Mouse (Mus musculus) splenic B cell, adult 2 months (primary cell): ENCODE measurements around the gene Aldh1l1.

Experiments used
- DNase-seq: peaks from one replicate; pipeline ENCODE4 v3.0.0-alpha.2; 2011; ENCODE audit warnings: low read depth, low spot score
- H3K27me3 ChIP-seq: 2 replicates; pipeline ENCODE4 v1.6.1; 2012; ENCODE audit warnings: mild to moderate bottlenecking, low read length, moderate library complexity, mixed read lengths; ENCODE audit not compliant: control insufficient read depth, poor library complexity, insufficient read depth, severe bottlenecking
- H3K36me3 ChIP-seq: 2 replicates; pipeline ENCODE4 v1.6.1; 2012; ENCODE audit warnings: mild to moderate bottlenecking, low read length, moderate library complexity, mixed read lengths; ENCODE audit not compliant: control insufficient read depth, poor library complexity, insufficient read depth, severe bottlenecking

The Aldh1l1 gene

DNA sequence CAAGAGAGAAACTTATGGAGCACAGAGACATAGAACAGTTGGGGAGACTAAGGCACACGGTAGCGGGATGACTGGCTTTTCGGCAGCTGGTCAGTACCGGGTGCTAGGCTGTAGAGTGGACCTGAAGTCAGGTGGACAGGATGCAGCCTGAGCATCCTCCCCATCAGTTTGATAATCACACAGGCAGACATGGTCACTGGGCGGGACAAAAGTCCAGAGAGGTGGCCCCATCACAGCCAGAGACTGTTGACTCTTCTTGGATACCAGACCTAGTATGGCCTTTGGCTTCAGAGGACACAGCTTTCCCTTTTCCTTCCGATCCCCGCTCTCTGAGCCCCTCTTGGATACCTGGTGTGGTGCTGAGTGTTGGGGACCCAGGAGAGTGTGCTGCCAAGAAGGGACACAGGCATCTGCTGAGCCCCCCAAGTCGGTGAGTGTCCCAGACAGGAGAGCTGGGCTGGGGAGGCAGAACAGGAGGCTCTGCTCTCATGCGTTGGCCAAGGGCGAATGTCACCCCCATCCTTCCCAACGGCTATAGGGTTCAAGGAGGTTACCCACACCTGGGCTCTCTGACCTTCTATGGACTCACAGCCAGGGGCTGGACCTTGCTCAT lies 21.1 kb upstream of the Aldh1l1 start:
- no peaks in the 10 kb centered on the region for H3K36me3 ChIP-seq
- DNase-seq = no peak
- no peaks in the 10 kb centered on the region for H3K27me3 ChIP-seq

DNA sequence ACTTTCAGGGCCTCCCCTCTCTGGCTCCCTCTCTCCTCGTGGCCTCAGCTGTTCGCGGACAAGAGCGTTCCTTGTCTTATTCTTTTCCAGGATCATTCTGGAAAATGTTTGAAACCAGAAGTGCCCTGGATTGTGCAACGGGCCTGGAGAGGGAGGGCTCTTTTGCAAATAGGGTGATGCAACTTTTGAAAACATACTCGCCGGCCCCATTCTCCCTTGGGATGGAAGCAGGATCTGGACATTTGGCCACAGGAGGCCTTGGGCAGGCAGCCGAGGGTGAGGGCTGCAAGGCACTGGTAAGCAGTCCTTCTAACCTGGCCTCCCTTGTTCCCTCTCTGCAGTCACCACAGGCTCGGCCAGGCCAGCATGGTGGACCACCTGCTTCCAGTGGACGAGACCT lies 20.1 kb upstream of the Aldh1l1 start:
- DNase-seq = no peak
- Histone ChIP-seq H3K36me3 (no peaks in the 10 kb centered on the region), H3K27me3 (no peaks in the 10 kb centered on the region)

DNA sequence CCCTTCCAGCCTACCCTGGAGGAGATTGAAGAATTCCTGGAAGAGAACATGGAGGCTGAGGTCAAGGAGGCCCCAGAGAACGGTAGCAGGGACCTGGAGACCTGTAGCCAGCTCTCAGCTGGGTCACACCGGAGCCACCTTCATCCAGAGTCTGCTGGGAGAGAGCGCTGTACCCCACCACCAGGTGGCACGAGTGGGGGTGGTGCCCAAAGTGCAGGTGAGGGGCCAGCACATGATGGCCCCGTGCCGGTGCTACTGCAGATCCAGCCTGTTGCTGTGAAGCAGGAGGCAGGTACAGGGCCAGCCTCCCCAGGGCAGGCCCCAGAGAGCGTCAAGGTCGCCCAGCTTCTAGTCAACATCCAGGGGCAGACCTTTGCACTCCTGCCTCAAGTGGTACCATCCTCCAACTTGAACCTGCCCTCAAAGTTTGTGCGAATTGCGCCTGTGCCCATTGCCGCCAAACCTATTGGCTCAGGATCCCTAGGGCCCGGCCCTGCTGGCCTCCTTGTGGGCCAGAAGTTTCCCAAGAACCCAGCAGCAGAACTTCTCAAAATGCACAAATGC lies 19.3 kb upstream of the Aldh1l1 start:
- Histone ChIP-seq H3K27me3 (no peaks in the 10 kb centered on the region), H3K36me3 (no peaks in the 10 kb centered on the region)
- DNase-seq = no peak

DNA sequence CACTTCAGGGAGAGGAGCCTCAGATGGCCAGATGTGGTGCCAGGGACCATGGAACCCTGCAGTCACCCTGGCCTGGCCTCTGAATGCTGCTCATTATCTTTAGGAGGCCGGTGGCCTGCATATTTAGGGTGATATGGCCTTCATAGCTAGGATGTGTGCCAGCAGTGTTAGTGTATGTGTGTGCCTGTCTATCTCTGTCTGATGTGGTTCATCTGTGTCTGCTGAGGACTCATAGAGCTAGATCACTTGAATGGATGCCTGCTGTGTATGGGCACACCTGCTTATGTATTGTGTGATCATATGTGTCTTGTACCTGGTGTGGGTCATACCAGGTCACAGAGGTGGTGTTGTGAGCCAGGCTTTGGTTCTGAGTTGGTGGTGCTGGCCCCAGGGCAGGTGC lies 18.0 kb upstream of the Aldh1l1 start:
- Histone ChIP-seq H3K36me3 (no peaks in the 10 kb centered on the region), H3K27me3 (no peaks in the 10 kb centered on the region)
- no peak for DNase-seq

DNA sequence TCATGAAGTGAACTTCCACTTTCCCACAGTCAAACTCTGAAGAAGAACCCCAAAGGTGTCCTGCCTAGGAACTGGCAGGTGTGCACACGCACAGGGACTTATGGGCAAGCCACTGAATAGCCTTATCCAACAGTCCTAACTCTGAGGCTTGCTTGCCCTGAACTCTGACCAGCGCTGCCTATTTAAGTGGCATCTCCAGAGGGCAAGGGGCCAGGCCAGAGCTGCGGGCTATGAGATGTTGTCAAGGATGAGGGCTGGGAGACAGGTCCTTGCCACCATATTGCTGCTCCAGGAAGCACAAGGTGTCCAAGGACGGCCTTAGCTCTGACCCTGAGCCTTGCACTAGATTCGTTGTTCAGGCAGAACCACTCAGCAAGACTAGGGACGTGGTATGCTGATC lies 17.2 kb upstream of the Aldh1l1 start:
- H3K27me3 ChIP-seq = no peaks in the 10 kb centered on the region

DNA sequence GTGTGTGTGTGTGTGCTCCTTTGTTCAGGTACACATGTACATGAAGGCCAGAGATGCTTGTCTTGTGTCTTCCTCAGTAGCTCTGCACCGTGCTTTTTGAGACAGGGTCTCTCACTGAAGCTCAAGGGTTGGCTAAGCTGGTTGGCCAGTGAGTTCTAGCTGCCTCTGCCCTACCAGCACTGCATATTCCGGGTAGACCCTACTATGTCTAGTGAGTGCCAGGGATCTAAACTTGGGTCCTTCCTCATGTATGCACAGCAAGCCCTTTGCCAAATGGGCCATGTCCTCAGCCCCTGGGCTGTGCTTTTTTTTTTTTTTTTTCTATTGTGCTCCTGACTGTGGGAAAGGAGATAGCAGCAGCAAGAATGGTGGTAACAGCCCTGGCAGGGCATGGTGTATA lies 16.0 kb upstream of the Aldh1l1 start:
- no peaks in the 10 kb centered on the region for H3K27me3 ChIP-seq
- DNase-seq = no peak
- no peaks in the 10 kb centered on the region for H3K36me3 ChIP-seq

More for the DNA sequence above, 17.2 kb upstream of the Aldh1l1 start:
- no peaks in the 10 kb centered on the region for H3K36me3 ChIP-seq
- no peak for DNase-seq

DNA sequence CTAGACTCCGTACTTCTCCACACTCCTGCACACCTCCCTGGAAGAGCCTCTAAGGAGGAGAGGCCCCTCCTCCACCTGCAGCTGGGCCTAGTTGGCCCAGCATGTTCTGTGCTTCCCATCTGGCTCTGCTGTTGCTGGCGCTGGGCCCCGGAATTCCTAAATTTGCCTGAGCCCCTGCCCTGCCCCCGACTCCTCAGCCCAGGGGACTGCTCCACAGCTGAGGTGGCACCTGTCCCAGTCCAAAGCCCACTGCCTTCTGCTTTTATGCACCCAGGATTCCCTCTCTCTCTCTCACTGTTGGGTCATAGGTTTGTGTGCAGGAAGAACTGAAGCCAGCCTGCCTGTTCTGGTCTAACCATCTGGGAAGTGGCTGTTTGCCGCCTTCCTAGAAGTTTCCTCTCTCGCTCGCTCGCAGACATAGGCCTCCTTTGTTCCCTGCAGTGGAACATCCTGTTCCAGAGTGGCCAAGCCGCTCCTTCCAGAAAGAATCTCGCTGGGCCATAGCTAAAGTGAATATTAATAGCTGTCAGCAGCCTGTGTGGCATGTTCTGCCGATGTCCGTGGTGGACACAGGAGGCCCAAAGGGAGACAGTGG lies 15.2 kb upstream of the Aldh1l1 start:
- Histone ChIP-seq H3K27me3 (no peaks in the 10 kb centered on the region), H3K36me3 (no peaks in the 10 kb centered on the region)
- DNase-seq = no peak

DNA sequence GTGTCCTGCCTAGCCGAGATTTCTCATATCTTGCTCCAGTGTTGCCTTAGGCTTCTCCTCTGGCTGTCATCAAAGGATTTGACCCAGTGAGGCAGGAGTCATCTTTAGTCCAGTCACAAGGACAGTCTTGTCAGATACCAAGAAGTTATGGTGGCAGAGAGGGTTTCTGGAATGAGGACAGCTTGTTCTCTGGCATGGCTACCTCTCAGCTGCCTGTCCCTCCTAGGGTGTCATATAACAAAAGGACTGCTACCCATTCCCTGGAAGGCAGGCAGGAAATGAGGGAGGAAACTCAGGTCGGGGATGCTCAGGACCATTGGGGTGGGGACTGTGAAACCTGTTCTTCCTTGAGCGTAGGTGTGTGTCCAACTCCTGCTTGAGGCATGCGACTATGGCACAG lies 14.1 kb upstream of the Aldh1l1 start:
- no peak for DNase-seq
- H3K27me3 ChIP-seq = no peaks in the 10 kb centered on the region
- no peaks in the 10 kb centered on the region for H3K36me3 ChIP-seq

DNA sequence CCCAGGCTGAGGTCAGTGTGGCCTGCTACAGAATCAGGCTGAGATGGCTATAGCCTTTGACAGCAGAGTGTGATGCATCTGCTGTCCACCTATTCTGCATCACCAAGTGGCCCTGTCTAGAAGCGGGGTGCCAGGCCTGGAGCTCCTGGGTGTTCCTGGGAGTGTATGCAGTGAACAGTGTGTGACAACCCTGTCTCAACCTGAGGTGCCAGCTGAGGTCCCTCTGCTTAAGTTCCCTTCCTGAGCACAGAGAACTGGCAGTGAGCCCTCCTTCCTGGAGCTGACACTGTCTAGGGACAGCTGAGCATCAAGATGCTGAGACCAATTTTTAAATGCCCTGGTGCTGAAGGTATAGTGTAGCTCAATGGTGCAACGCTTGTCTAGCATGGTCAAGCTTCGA lies 13.5 kb upstream of the Aldh1l1 start:
- Histone ChIP-seq H3K36me3 (no peaks in the 10 kb centered on the region), H3K27me3 (no peaks in the 10 kb centered on the region)
- DNase-seq = no peak

DNA sequence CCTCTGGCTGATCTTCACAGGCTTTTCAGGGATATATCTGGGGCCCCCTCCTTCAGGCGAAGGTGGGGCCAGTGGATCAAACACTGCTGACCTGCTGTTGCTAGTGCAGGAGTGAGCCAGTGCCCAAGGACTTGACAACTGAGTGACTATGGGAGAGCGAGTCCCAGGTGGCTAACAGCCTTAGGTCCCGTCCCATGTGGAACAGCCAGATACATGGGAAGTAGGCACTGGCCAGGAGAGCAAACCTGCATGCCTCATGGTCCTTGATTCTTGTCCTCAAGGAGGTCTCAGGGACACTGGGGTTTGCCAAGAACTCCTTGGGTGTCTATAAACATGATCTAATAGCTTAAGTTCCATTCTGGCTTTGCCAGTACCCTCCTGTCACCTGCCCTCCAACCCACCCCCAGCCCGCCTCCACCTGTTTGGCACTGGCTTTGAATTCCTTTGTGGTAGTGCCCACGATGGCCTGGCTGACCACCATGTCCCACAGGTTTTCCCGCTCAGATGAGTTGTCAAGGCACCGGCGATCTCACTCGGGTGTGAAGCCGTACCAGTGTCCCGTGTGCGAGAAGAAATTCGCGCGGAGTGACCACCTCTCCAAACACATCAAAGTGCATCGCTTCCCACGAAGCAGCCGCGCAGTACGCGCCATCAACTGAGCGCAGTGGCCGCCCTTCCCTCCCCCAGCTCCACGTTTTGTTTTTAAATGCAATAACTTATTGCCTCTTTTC lies 12.4 kb upstream of the Aldh1l1 start:
- no peak for DNase-seq
- H3K27me3 ChIP-seq = no peaks in the 10 kb centered on the region

DNA sequence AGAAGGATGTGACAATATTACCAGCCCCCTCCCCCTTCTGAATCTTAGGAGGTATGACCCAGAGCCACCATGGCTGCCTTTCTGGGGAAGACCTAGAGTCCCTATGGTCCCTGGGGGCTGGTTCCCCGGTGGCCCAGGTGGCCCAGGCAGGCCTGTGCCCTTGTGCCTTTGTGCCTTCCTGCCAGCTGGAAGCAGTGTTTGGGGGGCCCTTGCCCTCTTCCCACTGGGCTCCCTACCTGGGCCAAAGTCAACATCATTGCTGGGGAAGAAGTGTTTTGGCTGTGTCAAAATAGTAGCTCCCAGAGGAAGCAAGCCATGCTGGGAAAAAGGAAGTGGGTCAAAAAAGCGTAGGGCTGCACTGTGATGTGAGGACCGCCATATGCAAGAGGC lies 11.9 kb upstream of the Aldh1l1 start:
- H3K36me3 ChIP-seq = no peaks in the 10 kb centered on the region
- DNase-seq = no peak
- H3K27me3 ChIP-seq = no peaks in the 10 kb centered on the region

More for the DNA sequence above, 12.4 kb upstream of the Aldh1l1 start:
- H3K36me3 ChIP-seq = no peaks in the 10 kb centered on the region

DNA sequence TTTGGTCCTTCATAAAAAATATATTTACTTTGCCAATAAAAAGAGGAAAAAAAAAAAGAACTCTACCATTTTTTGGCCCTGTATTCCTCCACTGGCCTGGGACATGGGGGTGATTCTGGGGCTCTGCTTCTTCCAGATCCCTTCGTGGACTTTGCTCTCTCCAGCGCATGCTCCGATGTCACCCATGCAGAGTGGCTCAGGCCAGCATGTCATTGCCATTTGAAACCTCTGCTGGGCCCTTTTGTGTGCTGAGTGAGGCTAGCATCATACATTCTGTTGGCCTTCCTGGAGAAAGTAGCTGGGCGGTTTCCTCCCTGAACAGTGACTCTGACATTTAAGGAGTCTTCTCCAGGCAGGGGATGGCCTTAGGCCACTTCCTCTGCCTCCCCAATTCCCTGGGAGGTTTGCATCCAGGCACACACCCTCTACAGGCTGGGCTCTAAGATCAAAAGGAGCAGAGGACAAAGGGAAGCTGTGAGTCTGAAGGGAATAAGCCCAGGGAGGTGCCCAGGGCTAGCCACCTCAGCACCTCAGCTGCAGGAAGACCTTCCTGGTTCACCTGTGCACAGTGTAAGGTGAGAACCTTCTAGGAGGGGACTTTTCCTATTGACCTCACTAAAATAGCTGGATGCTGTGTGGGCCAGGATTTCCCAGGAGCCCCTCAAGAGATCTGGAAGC lies 10.9 kb upstream of the Aldh1l1 start:
- Histone ChIP-seq H3K36me3 (no peaks in the 10 kb centered on the region), H3K27me3 (no peaks in the 10 kb centered on the region)
- no peak for DNase-seq

DNA sequence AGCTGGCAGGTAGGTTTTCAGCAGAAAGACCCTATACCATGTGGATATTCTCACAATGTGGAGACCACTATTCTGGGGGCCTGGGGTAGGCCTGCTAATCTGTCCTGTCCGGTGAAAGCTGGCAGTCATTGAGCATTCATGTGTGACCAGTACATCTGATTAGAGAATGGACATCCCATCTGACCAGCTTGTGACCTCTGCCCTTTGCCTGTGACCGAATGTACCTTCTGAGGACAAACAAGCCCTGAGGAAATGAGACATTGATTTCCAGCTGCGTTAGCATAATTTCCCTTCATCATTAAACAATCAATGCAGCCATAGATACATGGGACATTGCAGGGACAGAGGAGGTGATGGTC lies 10.4 kb upstream of the Aldh1l1 start:
- no peaks in the 10 kb centered on the region for H3K27me3 ChIP-seq
- no peak for DNase-seq

DNA sequence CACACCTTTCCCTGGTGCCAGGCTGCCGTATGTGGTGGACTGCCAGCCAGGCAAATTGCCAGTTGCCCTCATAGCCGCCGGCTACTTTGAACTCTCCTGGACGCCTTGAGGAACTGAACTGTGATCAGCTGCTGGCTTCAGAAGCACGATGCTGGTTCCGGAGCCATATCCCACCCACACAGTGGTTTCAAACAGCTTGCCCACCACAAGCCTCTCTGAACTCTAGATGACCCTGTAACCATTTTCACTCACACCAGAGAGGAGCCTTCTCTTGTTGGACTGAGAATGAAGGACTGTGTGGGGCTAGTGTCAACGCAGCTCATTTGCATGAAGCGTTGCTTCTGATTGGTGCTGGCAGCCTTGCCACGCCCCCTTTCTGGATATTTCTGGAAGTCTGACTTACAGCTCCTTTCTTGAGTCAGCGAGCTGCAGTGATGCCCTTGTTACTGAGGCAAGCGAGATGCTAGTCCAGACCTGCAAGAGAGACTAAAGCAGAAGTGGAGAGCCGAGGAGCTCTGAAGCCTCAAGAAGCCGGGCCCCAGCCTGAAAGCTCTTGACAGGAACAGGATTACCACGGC lies 9.2 kb upstream of the Aldh1l1 start:
- no peak for DNase-seq
- no peaks in the 10 kb centered on the region for H3K27me3 ChIP-seq
- H3K36me3 ChIP-seq = no peaks in the 10 kb centered on the region

More for the DNA sequence above, 10.4 kb upstream of the Aldh1l1 start:
- H3K36me3 ChIP-seq = no peaks in the 10 kb centered on the region

DNA sequence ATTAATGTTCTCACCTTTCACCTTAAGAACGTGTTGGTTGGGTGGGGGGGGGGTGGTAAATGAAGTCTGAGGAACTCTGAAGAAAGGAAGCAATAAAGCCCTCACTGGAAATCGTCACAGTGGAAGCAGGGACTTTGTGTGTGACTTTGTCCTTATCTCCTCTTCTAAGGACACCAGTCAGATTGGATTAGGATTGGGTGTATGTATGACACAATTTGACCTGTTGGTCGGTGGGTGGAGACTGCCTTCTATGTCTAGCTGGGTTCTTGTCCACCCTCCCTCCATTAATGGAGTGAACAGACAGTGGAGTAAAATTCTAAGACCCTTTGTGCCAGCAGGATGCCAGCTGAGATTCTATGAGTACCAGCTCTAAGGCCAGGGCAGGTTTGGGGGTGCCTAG lies 2.0 kb upstream of the Aldh1l1 start:
- H3K36me3 ChIP-seq = no peaks in the 10 kb centered on the region
- DNase-seq = no peak
- H3K27me3 ChIP-seq = no peaks in the 10 kb centered on the region
